Mouse (Mus musculus): ENCODE measurements around the gene Efcab11.
"Not testable (repeated sequence)": the region's sequence is repeated elsewhere in the genome, so short reads cannot be mapped to it uniquely, and the experiment has no call there.

The Efcab11 gene

DNA sequence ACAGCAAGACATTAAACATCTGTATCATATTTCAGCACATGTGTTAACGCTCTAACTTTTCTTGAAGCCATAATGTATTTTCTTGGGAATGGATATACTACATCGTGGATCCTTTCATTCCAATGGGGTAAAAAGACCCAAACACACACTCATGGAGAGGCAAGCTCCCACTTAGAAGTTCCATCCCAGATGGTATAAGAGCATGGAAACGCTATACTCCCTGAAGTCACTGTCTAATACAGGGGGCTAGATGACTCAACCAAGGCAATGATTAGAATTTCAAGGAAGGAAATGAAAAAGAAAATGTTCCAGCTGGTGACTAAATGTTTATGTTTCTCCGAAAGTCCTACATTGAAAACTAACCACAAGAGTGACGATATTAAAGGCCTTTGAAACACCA, 76.3 kb downstream of the Efcab11 start:
- DNase-seq (ENCODE audit: low read depth, low spot score), result no peak

DNA sequence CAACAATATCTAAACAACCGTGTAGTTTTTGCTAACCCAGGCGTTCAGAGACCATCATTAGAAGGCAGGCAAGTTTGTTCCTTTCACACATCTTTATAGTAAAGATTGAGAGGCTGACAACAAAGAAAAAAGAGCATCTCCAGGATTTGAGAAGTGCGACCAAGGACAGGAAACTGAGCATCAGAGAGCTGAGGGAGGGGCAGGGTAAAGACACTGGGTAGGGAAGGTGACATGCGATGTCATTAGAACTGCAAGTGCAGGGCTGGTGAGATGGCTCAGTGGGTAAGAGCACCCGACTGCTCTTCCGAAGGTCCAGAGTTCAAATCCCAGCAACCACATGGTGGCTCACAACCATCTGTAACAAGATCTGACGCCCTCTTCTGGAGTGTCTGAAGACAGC, 77.5 kb downstream of the Efcab11 start:
- DNase-seq (ENCODE audit: low read depth, low spot score), result not testable (repeated sequence)

DNA sequence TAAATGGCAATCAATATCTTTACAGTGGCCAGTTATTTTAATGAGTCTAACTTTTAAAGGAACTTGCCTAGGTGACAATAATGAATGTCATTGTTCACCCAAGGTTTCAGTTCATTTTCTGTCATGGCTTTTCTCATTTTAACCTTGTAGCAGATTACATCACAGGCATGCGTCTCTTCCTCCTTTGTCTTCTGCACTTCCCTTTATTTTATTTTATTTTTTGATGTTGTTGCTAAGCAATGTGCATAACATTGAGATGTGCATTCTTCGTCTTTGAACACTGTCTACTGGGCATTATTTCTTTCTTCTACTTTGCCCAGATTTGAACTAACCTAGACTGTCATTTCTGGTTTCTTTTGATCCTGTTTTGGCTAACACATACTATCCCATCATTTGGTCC, 88.3 kb downstream of the Efcab11 start:
- no peak for DNase-seq (ENCODE audit: low read depth, low spot score)

DNA sequence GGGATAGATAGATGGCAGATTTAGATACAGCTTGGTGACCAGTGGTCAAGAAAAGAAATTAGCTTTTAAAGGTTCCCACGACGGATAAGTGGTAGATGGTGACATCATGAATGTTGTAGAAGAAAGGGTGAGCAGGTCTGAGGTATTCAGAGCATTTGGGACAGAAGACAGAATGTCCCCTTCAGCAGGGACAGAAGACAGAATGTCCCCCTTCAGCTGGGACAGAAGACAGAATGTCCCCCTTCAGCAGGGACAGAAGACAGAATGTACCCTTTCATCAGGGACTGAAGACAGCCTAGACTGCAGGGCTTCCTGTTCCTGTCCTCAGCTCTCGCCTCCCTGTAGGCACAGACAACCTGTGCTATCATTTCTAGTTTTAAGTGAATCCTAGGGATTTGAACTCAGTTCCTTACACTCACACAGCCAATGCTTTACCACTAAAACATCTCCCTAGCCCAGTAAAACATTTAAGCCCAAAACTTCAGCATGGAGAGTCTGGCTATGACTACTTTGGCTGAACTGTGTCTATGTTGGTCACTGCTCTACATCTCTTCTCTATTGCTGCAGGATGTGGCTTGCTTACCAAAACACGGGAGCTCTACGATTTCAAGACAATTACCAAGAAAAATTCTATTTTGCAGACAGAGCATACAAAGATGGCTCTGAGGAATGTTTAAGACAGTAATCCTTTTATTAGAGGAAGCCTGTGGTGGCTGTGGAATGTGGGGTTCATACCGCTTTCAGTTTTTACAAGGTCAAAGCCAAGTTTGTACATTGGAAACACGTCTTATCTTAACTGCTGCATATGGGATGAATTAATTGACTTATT, 89.2 kb downstream of the Efcab11 start:
- no peak for DNase-seq (ENCODE audit: low read depth, low spot score)

DNA sequence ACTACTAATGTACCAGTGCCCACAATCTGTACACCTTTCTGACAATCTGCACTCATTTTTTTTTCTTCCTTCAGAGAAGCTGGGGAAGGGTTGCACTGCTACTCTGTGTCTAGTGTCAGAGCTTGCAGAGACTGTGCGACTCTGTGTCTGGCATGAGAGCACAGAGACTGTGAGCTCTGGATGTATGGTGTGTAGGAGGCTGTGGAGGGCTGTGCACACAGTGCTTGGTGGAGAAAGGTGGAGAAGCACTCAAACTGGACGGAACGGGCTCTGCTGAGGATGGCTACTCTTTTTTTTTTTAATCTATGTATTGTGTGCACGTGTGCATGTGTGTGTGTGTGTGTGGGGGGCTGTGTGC, 90.1 kb downstream of the Efcab11 start:
- no peak for DNase-seq (ENCODE audit: low read depth, low spot score)

DNA sequence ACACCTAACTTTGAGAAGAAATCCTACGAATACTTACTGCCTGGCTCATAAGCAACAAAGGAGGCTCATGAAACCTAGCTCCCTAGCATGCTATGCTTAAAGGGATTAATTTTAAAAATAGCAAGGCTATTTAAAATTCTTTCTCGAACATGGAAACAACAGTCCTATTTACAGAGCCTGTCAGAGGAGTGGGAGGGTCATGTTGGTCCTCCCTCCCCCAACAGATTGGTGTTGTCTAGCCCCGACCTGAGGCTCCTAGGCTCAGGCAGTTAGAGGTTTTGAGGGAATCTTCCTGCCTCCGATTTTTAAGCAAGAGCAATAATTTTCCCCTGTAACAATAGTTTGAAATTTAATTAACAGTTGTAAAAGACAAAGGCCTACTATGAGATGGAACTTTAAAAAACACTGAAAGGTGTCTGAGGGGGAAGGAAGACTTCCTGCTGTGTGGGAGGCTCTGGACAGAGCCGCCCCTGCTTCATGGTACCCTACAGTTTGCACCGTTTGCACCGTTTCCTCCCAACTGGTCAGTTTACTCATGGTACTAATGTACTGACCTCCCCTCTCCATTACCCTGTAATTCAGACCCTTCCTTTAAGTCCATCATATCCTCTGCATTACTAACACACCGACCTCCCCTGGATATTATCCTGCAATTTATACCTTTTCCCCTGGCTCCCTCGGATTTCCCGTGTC, 90.6 kb downstream of the Efcab11 start:
- no peak for DNase-seq (ENCODE audit: low read depth, low spot score)

DNA sequence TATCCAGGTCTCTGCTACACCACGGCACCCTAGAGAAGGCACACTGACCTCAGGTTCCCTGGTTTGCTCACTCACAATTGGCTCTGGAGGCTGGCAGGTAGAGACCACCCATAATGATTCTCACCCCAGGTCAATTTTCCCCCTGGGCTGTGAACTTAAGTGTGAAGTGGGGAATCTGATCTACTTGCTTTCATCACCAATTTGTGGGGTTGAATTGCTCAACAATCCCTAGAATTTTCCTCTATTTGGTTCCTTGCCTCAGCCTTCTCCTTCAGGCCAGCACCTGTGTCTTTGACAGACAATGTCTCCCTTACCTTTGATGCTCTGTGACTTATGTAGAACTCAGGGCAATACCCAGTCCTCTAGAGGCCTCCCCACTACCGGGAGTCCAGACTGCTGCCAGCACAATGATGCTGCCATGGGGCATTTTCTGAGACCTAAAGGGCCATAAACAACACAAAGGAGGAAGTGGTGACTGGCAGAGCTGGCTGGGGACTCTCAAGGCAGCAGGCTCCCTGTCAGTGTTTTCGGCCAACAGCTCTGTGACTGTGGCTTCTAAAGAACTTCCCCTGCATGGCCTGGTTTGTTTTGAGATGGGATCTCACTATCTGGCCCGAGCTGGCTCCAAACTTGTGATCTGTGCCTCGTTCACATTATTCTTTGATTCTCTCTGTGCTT, 94.8 kb downstream of the Efcab11 start:
- DNase-seq (ENCODE audit: low read depth, low spot score), result no peak

DNA sequence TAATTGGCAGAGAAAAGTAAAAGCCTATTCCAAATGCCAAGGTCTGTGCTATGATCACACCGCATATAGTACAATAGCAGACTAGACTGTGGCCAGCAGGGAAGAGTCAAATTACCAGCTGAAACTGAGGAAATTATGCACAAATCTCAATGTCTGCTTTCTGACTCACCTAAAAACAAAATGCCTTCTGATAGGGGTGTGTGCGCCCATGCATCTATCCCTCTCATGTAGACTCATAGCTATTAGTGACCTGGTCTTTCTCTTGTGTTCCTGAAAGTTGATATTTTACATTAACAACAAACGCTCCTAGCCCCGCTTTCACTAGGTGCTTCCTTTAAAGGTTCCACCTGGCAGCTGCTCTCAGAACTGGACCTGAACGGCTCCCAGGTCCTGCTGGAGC, 102.5 kb downstream of the Efcab11 start:
- DNase-seq (ENCODE audit: low read depth, low spot score), result no peak

DNA sequence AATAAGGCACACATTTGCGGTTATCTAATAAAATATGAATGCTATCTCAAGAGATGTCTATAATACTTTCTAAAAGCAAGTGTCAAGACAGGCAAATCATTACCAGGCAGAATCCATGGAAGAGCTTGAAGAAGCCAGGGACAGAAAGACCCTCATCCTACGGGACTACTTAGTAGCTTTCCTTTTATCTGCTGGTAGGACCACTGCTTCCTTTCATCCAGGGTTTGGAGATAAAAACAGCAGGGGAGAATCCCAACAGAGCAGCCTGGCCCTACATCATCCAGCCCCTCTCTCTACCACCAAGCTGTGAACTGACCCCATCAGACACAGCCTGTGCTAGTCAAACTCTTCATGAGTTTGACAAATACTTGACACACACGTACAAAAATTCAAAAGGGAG, 103.8 kb downstream of the Efcab11 start:
- DNase-seq (ENCODE audit: low read depth, low spot score), result no peak

DNA sequence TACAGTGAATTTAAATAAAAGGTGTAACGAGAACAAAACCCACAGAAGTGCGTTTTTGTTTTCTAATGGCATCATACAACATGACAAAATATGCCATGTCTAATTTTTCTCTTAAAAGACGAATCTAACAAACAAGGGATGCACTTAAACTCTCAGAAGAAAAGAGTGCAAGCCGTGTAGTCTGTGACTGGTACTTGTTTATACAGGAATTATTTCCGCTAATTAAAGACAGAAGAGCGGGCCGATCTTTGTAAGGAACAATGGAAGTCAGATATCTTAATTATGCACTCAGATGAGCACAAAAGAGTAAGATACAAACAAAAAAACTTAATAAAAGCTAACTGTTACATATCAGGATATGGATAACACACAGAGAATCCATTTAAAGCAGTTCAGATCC, 104.3 kb downstream of the Efcab11 start:
- no peak for DNase-seq (ENCODE audit: low read depth, low spot score)

DNA sequence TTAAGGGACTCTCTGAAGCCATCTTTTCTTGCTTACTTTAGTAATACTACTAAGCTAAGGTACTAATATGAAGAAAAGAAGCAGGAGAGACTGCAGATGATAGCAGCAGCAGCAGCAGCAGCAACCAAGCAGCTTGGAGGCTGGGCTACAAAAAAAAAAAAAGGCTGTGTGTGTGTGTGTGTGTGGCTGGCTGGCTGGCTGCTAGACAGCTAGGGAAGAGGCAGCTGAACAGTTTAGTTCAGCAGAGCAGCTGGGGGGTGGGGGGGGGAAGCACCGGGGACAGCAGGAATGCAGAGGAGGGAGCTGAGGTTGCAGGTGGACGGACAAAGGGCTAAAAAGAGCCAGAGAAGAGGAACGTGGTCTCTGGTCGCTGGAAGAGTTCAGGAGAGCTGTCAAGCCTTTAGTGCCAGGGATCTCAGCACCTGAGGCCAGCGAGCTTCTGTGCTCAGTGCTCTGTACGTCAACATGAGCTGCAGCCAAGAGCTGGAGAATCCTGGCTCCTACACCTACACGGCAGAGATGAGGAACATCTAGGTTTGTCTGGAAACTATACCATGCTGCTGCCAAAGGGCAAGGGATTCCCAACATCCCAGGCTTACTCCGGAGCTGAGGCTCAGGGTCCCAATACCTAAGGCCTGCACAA, 107.6 kb downstream of the Efcab11 start:
- no peak for DNase-seq (ENCODE audit: low read depth, low spot score)

DNA sequence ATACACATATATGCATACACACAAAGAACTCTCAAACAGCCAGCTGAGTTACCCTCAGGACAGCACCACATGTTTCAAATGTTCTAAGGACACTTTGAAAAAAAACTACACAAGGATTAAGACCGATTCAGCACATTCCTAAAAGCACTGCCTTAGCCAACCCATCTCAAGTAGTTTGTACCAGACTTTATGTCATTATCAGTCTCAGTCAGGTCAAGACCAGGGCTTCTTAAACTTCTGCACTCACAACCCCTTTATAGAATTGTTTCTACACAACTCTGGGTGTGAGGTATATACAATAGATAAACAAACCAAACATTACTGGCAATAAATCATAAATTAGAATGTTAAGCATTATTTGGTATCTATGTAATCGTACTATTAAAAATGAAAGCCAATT, 109.4 kb downstream of the Efcab11 start:
- no peak for DNase-seq (ENCODE audit: low read depth, low spot score)

DNA sequence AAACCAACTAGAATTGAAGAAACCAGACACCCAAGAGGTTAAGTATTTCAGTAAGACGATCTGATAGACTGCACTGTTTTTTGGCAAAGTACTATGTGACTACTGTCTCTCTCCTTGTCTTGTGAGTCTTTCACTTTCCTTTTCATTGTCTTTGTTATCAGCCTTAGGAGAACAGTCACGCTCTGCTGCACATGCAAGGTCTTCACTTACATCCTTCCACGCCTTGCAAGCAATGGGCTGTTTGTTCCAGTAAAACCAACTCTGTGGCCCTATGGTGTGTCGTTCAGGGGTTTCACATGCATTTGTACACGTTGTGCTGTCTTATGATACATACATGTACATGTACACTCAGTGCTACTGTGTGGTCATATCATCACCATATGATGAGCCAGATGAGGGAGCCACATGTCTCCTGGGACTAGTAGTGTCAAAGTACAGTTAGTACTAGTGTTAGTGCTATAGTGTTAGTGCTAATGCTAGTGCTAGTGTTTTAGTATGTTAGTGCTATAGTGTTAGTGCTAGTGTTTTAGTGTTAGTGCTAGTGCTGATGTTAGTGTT, 110.5 kb downstream of the Efcab11 start:
- DNase-seq (ENCODE audit: low read depth, low spot score), result no peak

DNA sequence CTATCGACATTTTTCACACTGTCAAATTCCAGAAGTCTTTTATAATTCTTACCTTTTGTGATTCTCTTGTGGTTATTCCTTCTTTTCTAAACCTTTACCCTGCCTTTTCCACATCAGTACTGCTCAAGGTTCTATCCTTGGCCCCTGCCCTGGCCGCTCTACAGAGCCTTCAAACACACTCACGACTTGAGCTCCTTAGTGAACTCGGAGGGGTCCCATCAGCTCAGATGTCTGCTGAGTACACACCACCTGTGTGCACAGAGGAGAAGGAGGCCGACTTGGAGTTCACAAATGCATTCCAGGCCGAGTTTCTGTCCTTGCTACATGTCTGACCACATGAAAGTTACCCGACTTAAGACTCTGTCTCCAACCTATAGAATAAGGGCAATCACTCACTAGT, 113.2 kb downstream of the Efcab11 start:
- no peak for DNase-seq (ENCODE audit: low read depth, low spot score)

DNA sequence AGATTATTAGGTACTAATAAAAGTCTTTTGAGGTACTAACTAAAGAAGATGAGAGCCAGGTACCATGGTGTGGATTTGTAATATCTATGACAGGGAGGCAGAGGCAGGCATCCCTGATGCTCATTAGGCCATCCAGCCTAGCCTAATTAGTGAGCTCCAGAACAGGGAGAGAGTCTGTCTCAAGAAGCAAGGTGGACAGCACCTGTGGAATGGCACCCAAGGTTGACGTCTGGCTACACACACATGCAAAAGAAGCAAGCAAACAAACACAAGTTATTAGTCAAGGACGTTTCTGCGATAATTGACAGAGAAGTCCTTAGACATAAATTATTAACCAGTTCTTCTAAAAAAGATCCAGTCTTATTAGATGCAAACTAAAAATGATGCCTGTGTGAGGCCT, 114.6 kb downstream of the Efcab11 start:
- no peak for DNase-seq (ENCODE audit: low read depth, low spot score)

DNA sequence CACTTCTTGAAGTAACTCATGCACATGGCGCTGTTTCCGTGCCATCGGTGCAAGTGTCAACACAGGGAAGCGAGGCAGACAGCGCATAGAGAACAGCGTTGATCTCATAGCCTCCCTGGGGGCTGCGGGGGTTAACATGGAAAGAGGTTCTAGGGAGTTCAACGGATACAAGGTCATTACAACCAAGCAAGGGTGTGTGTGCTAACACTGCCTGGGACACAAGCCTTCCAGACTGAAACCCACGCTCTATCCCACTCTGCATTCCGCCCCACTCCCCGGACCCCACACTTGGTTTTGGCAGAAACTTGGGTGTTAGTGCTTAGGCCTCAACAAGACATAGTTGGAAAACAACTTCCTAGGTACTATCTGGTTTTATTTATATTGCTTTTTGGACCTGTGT, 116.5 kb downstream of the Efcab11 start:
- no peak for DNase-seq (ENCODE audit: low read depth, low spot score)

DNA sequence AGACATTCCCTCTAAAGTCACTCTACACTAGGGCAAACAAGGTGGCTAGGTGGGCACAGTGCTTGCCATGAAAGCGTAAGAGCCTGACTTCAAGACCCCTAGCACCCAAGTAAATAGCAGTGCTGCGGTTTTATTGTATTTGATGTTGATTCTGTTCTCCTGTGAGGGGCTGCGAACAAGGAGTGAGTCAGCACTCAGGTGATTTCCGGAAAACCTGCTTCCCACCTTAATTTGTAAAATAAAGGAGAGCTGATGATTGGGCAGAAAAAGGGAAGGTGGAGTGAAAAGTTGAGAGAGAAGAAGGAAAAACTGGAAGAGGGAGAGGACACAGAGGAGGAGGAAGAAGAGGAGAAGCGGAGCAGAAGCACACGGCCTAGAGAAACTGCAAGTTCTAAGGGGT, 118.3 kb downstream of the Efcab11 start:
- DNase-seq (ENCODE audit: low read depth, low spot score), result no peak

DNA sequence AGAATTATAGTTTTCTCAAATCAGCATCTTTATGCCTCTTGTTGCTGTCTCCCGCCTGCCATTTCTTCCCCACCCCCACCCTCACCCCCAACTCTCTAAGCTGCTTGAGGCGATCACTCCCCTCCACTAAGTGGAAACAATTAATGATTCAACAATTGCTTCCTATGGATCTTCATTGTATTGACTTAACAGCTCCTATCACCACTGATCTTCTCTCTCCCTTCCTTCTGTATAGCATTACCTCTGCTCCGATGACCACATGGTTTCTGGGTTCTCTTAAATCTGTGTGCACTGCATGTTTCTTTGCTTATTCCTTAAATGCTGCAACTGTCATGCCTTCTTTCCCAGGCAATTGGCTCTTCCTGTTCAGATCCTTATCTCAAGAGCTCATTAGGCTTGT, 120.2 kb downstream of the Efcab11 start:
- no peak for DNase-seq (ENCODE audit: low read depth, low spot score)

DNA sequence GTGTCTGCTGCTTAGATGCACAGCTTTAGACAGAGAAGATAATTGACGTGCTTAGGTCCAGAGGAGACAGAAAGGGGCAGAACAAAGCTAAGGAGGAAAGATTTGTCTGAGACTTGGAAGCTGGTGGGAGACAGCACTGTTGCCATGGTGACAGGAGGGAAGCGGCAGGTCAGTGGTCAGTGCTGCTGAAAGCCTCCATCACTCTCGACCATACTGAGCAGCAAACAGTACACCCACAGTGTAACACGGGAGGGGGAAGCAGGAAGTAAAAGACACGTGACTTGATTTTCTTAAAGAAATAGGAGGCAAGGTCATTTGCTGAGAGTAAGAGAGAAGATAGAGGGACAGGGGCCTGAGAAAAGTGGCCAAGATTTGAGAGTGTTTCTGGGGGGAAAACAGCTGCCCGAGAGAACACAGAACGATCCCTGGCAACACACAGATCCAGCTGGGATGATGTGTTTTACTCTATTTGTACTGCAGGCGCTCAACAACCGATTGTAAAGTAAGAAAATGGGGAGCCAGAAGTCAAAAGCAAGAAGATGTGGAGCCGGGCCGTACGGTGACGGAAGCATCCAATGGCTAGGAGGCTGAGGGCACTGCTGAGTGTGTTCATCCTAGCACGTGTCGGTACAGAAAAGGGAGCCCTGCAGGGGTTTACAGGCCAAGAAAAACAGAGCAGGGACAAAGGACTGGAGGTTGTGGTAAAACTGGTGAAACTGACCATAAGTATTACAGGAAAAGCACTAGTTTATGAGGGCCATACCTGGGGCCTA, 126.3 kb downstream of the Efcab11 start:
- DNase-seq (ENCODE audit: low read depth, low spot score), result peak; percentile 43

DNA sequence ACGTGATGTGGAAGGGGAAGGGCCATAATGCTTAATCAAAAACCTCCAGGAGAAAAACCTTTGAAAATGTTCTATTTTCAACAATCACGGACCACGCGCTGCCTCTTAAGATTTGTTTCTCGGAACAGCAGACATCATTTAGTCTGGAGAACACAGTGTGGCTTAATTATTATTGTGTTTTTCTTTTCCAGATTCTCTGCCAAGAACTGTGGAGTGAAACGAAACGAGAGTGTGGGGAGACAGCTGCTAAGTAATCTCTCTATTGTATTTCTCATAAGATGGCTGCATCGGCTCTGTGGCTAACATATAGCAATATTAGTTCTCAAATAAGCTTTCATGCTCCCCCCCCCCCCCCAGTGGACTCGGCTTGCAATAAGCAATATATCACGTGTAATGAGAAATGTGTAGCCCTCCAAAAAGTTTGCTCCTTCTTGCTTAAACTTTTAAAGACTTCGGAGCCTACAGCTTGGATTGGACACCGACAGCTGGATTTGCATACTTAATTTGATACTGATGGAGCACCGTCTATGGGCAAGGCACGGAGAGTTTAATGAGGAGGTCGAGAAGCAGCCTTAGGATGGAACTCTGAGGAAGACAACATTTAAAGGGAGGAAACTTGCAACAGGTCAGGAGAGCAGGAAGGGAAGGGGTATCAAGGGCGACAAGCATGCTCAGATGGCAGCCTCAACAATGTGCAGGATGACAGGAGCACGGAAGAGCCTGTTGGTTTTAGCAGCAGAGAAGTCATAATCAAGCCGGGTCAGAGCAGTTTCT, 127.1 kb downstream of the Efcab11 start:
- no peak for DNase-seq (ENCODE audit: low read depth, low spot score)
